Mouse (Mus musculus) small intestine, adult 2 months (tissue): ENCODE measurements around the gene Kirrel3. TPM values are rescaled to one million over a fixed set of nuclear protein-coding genes. Genes with fewer than 3 reads are reported as not detected.

Experiments used
- H3K27ac ChIP-seq: fragments of 200-500 bp; 2 replicates; pipeline ENCODE4 v1.5.1; 2012; ENCODE audit warnings: low read depth, low read length, control low read depth, inconsistent platforms; ENCODE audit not compliant: insufficient read depth
- H3K27me3 ChIP-seq: fragments of 200-500 bp; 2 replicates; pipeline ENCODE4 v1.6.1; 2012; ENCODE audit warnings: mild to moderate bottlenecking, moderate library complexity, low read length, inconsistent platforms; ENCODE audit not compliant: control insufficient read depth, insufficient read depth
- H3K36me3 ChIP-seq: fragments of 200-500 bp; 2 replicates; pipeline ENCODE4 v1.6.1; 2012; ENCODE audit warnings: mild to moderate bottlenecking, low read length, control low read depth, inconsistent platforms; ENCODE audit not compliant: control insufficient read depth, insufficient read depth
- H3K4me1 ChIP-seq: fragments of 200-500 bp; 2 replicates; pipeline ENCODE4 v1.6.1; 2012; ENCODE audit warnings: low read length, inconsistent platforms, mixed read lengths; ENCODE audit not compliant: control insufficient read depth, insufficient read depth, insufficient read length
- H3K4me3 ChIP-seq: fragments of 200-500 bp; 2 replicates; pipeline ENCODE4 v1.5.1; 2012; ENCODE audit warnings: low read depth, mild to moderate bottlenecking, control low read depth, inconsistent platforms, low read length, moderate library complexity
- CTCF ChIP-seq: fragments of 200-500 bp; IDR thresholded peaks from 2 replicates; pipeline ENCODE4 v1.5.1; 2012; ENCODE audit warnings: low read depth, mild to moderate bottlenecking, control low read depth, inconsistent platforms, low read length, moderate library complexity, mixed read lengths; ENCODE audit not compliant: insufficient replicate concordance, insufficient read length; ENCODE audit errors: extremely low read depth
- POLR2A ChIP-seq: fragments of 200-500 bp; IDR thresholded peaks from 2 replicates; pipeline ENCODE4 v1.6.1; 2012; ENCODE audit warnings: low read depth, mild to moderate bottlenecking, control low read depth, inconsistent platforms, low read length, moderate library complexity
- WGBS: fragments of 180-500 bp; shearing (Covaris S2); methylation state at CpG from one replicate; pipeline ENCODE4 v1.1.7; 2018; 5-methylcytosine and 5-hydroxymethylcytosine counted together
- polyA plus RNA-seq: library from polyadenylated mRNA; depleted of rRNA; stranded (reverse); fragments of >200 nt; gene quantifications from 2 replicates; pipeline ENCODE4 v1.2.3, GENCODE M21; 2012

The Kirrel3 gene
- polyA plus RNA-seq, 1 experiment = 0.22 TPM

DNA sequence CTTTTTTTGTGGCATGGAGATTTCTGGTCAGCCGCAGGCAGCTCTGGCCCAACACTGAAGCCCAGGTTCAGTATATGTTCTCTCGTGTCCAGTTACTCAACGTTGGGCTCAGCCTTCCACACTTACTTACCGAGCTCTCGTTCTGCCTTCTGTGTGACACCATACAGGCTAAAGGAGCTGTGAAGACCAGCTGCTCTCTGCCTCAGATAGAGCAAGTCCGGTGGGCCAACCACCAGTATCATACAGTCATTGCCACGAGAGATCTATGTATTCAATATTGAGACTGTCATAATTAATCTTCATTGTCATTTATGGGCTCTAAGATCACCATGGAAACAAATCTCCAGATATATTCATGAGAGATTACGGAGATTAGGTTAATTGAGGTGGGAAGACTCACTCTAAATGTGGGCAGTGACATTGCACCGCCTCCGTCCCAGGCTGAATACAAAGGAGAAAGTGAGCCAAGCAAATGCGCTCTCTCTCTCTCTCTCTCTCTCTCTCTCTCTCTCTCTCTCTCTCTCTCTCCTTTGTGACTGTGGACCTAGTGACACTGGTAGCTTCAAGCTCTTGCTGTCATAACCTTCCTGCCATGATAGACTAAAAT lies 339.8 kb downstream of the Kirrel3 start:
- H3K4me3 ChIP-seq = no peak overlapping the region
- H3K4me1 ChIP-seq = no peaks in the 10 kb centered on the region
- peaks cover 2% of the 10 kb centered on the region; the same call in 1 of the 2 replicates for H3K27me3 ChIP-seq
- TF ChIP-seq CTCF = no peak
- TF ChIP-seq POLR2A = no peak
- no peak overlapping the region for H3K27ac ChIP-seq
- 53% methylated on average over 11 of the region's 11 CpGs for WGBS
- no peaks in the 10 kb centered on the region for H3K36me3 ChIP-seq

DNA sequence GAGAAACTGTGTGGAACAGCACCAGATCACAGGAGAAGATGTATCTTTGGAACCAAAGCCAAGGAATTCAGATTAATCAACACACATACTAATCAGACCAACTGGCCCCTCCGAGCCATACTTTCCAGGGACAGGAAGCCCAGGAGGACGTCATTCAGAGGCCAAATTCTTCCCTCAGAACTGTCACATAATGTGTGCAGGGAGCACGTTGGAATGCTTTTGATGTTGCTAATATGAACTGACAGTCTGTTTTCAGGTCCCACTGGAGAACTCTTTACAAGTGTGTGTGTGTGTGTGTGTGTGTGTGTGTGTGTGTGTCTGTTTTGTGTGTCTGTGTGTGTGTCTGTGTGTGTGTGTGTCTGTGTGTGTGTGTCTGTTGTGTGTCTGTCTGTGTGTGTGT lies 345.0 kb downstream of the Kirrel3 start:
- no peaks in the 10 kb centered on the region for H3K27me3 ChIP-seq
- H3K4me1 ChIP-seq = no peaks in the 10 kb centered on the region
- TF ChIP-seq CTCF = no peak
- no peak for TF ChIP-seq POLR2A
- 43% methylated on average over 3 of the region's 3 CpGs for WGBS
- H3K27ac ChIP-seq = no peak overlapping the region
- H3K4me3 ChIP-seq = no peak overlapping the region
- no peaks in the 10 kb centered on the region for H3K36me3 ChIP-seq

- no peaks in the 10 kb centered on the region for H3K27me3 ChIP-seq
- H3K27ac ChIP-seq = no peak overlapping the region
- TF ChIP-seq POLR2A = no peak
- no peak for TF ChIP-seq CTCF
- WGBS = 76% methylated on average over 2 of the region's 2 CpGs
- H3K4me3 ChIP-seq = no peak overlapping the region
- H3K4me1 ChIP-seq = no peaks in the 10 kb centered on the region
- H3K36me3 ChIP-seq = no peaks in the 10 kb centered on the region
These were observed 351.1 kb downstream of the Kirrel3 start for GRCm38 (mm10) chr9:34836801-34837200.

DNA sequence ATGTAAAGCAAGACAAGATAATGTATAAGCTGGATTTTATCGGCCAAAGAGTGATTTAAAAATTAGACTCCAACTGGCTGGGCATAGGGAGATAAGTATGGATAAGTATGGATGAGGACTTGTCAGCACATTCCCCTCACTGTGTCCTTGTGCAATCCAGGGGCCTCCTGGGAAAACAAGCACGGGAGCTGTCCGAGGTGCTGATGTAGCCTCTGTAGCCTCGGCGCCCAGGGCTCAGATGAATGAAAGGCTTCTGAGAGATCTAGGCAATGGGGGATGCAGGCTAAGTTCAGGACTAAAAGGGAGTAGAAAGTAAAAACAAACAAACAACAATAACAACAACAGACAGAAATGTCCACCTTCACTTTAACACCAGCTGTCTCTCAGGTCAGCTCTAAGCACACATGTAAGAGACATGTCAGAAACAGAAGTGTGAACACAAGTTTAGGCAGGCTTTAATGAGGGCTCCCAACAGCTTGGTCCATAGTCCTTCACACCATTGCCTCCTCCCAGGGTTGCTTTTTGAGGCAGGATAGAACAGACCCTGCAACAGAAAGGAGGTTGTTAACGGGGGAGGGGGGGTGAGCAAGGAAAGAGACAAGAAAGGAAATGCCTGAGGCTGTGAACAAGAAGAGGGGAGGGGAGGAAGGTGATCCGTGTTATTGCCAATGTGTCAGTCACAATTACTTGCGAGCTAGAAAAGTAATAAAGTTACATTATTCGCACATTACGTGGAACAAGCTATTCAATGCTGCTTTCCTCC lies 352.2 kb downstream of the Kirrel3 start:
- no peaks in the 10 kb centered on the region for H3K36me3 ChIP-seq
- no peaks in the 10 kb centered on the region for H3K27me3 ChIP-seq
- no peak overlapping the region for H3K4me3 ChIP-seq
- no peaks in the 10 kb centered on the region for H3K4me1 ChIP-seq
- no peak overlapping the region for H3K27ac ChIP-seq
- 48% methylated on average over 10 of the region's 10 CpGs for WGBS
- TF ChIP-seq POLR2A (no peak), CTCF (no peak)

DNA sequence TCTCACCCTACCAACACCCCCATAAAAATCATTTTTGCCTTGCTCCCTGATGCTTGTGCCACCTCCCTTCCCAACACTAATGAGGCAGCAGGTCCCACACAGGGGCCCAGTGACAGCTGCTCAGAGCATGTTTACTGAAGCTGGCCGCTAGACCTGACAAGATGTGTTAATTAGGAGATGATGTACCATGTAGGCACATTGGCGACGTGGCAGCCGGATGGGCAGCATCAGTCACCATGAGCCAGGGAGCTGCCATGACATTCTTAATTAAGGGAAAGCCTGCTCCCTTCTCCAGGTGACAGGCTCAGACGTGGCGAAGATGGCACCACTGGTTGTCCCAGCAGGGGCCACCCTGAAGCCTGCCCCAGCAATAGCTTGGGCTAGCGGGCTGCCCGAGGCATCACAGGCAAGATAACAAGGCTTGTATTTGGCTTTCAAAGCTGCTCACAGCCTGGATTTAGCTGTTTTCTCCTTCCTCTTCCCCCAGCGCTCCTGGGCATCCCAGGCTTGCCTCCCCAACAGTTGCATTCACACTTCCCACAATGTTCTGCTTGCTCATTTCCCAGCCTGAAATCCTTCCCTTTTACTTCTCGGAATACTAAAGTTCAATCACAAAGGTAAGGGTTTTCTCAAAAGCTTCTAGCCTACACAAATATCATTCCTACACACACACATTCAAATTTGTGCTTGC lies 357.7 kb downstream of the Kirrel3 start:
- WGBS = 73% methylated on average over 10 of the region's 10 CpGs
- H3K4me1 ChIP-seq = no peaks in the 10 kb centered on the region

GRCm38 (mm10) chr9:34846440-34846839 lies 360.7 kb downstream of the Kirrel3 start:
- Histone ChIP-seq H3K4me3 (no peak overlapping the region), H3K36me3 (no peaks in the 10 kb centered on the region), H3K4me1 (no peaks in the 10 kb centered on the region), H3K27ac (no peak overlapping the region), H3K27me3 (no peaks in the 10 kb centered on the region)
- 28% methylated on average over 1 of the region's 1 CpGs for WGBS
- TF ChIP-seq CTCF = no peak
- no peak for TF ChIP-seq POLR2A

More for the DNA sequence above, 357.7 kb downstream of the Kirrel3 start:
- no peaks in the 10 kb centered on the region for H3K27me3 ChIP-seq
- H3K27ac ChIP-seq = no peak overlapping the region
- no peaks in the 10 kb centered on the region for H3K36me3 ChIP-seq
- no peak for TF ChIP-seq CTCF
- H3K4me3 ChIP-seq = no peak overlapping the region

DNA sequence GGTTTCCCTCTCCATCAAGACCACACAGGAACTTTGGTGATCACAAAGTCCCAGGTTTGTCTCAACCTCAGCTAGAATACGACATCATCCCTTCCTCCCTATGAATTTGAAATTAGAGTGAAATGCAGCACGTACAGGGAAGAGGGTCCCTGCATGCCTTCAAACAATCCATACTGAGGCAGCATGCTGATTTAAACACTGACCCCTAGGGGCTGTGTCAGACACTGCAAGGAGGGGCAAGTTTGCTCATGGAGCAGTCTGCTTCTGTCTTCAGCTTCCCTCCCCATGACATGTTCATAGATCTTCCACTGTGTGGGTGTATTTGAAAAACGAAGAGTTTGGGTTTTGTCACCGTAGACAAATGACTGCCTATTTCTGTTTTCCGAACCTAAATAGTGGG lies 362.0 kb downstream of the Kirrel3 start:
- no peaks in the 10 kb centered on the region for H3K4me1 ChIP-seq
- H3K4me3 ChIP-seq = no peak overlapping the region
- TF ChIP-seq POLR2A = no peak
- peak; percentile 40; the same call in 1 of the 2 replicates for TF ChIP-seq CTCF
- H3K36me3 ChIP-seq = no peaks in the 10 kb centered on the region
- whole genome bisulfite sequencing = 58% methylated on average over 5 of the region's 5 CpGs
- H3K27ac ChIP-seq = no peak overlapping the region
- no peaks in the 10 kb centered on the region for H3K27me3 ChIP-seq

- Histone ChIP-seq H3K27ac (no peak overlapping the region), H3K4me3 (no peak overlapping the region), H3K4me1 (no peaks in the 10 kb centered on the region), H3K27me3 (no peaks in the 10 kb centered on the region), H3K36me3 (no peaks in the 10 kb centered on the region)
- TF ChIP-seq CTCF (no peak), POLR2A (no peak)
- 87% methylated on average over 4 of the region's 4 CpGs for whole genome bisulfite sequencing
These were observed 365.4 kb downstream of the Kirrel3 start for GRCm38 (mm10) chr9:34851136-34851535.
